Mouse (Mus musculus) layer of hippocampus, adult 8-10 months (tissue): Measurements from ENCODE around the gene Pipox. TPM values are rescaled to one million over a fixed set of nuclear protein-coding genes. Genes with fewer than 3 reads are reported as not detected.
A peak's percentile ranks its signal among the peaks of the same experiment; 100 is the strongest.

Source experiments
- DNase-seq, 2 experiments: peaks; one replicate each; pipeline ENCODE4 v3.0.0; 2022; ENCODE audit warnings: low spot score in 2 of 2
- total RNA-seq, 4 experiments: library from RNA; stranded (reverse); gene quantifications; 2 replicates each; pipeline ENCODE4 v1.2.4; 2022

Gene Pipox
- total RNA-seq, 4 experiments from 2014 or later = 1.8 to 3.4 (median 2.4) TPM

DNA sequence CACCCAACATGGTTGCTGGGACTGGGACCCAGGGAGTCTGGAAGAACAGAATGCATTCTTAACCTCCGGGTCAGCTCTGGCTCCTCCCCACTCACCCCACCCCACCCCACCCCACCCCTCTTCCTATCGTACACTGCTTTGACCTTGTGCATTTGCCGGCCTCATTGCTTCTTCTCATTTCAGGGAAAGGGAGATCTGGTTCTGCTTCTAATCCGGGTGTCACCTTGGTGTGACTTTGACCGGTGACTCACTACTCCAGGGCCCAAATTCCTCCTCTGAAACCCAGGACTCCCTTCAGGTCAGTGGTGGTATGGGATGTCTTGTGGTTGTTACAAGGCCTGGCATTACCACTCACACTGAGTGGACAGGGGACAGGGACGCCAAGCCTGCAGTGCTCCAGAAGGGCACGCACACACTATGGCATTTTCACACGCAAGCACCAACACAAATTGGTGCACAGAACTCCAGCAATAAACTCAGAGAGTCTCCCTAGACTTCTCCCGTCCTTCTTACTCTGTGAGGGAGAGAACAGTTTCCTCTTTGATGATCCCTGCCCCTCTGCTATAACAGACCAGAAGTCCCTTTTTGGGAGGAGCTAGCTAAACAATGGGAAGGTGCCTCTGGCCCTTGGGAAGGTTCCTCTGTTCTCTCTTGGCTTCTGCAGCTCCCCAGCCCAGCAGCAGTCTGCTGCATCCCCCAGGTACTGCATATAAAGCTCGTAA is 9.2 kb downstream of the Pipox start:
- no peak for DNase-seq

DNA sequence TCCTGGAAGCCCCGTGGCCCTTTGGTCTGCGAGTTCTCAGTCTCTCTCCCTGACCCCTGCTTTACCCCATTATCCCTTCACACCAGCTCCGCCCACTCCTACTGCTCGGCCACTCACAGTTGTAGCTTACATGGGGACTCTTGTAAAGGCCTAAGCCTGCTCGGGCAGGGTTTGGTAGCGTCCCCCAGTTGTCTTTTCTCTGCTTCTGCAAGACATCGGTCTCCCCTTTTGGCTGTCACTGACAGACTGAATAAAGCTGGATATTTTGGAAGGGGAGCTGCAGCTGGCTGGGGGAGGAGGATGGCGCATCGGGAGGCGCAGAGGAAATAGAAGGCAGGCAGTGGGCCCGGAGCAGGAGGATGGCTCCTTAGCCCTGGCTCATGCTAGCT is 17.1 kb downstream of the Pipox start:
- DNase-seq = no peak

DNA sequence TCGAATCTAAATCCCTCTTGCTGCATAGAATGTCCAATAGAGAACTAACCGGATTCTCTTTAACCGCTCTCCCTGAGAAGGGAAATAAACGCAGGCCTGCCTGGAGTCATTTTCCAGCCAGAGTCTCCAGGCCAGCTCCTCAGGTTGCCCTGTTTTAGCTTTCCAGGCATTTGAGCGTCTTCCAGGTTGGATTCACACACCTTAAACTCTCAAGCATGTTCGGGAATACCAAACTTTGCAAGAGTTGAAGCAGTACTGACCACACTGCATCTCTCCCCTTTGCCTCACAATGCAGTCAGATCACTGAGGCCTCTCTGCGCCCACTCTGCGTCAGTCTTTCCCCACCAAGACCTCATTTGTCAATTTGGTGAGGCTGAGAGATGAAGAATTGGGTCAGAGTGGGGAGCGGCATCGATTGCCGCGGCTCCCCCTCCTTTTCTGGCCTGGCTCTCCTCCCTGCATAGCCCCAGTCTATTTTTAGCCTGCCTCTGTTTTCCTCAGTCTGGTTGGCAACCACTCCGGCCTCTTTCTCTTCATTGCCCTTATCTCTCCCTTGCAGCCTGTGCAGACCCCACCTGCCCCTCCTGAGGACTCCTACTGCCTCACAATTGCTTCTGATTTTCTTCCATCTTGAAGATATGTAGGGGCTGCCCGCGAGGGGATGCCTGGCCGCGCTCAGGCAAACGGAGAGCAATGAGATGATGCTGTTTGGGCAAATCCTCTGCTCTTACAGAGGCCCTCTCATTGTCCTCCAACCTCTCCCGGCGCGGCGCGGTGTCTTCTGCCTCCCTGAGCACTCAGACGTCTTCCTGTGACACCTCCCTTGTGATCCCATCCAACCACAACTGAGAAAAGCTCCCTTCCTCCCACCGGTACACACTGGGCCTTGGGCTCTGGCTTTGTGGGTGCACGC is 17.8 kb downstream of the Pipox start:
- no peak for DNase-seq

DNA sequence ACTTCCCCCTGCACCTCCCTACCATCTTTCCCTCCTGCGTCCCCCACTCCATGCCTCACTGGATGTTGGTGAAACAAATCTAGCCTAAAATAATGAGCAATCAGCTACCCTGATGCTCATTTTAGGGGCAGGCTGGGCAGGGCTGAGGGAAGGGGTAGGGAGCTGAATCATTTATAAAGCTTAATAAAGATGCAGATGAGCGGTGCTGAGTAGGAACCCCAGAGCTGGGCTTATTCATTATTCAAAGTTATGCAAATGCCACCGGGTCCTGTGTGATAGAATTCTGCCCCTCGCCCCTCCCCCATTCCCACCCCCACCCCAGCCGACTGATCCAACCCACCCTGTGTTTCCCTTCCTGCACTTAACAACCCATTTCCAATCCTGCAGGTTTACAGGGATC is 18.6 kb downstream of the Pipox start:
- DNase-seq = no peak

DNA sequence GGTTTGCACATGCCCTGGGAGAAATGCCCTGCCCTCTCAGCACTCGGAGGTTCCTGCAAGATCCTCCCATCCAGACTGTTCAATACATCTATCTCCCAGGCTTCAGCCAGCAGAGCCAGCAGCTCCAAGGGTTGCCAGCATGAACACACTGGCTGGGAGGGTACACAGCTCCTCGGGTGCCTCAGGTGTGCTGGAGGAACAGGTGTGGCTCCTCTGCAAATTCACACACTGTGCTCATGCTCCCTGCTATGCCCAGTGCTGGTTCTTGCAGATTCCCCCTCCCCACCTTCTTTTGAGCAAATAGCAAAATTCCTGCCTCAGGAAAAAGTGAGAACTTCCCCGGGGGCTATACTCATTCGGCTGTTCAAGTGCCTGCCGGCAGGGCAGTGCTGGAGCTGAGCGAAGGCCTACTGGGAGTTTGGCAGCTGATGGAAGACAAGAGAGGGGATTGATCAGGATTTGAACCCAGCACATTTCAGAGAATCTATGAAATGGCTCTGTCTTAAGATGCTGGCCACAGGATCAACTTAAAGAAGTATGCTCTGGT is 19.1 kb downstream of the Pipox start:
- no peak for DNase-seq

DNA sequence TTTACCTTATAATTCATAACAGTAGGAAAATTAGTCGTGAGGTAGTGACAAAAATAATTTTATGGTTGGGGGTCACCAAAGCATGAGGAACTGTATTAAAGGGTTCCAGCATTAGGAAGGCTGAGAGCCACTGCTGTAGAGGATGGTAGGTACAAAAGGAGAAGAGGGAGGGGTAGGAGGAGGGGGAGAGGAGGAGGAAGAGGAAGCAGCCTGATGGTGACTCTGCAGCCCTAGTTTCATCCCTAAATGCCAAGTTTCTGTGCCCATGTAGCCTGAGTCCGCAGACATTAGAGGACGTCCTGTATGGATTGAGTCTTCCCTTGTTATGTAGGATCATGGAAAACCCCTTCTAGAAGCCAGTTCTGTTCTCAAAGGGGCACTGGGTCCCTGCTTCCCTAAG is 20.8 kb downstream of the Pipox start:
- DNase-seq = no peak

DNA sequence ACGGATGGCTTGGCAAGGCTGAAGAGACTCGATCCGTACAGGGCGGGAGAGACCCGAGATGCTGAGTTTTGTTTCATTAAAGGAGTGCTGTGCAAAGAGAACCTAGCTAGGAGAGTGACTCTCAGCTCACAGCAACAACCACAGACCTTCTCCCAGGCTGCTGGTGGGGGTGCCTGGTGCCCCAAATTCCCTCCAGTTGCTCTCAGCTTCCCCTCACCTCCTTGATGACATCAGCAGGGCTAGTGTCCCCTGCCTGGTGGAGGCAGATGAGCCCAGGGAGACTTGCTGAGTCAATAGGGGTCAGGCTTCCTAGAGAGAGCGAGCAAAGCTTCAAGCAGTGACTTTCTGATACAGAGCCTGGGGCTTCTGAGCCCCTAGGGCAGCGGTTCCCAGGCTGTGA is 21.2 kb downstream of the Pipox start:
- no peak for DNase-seq

DNA sequence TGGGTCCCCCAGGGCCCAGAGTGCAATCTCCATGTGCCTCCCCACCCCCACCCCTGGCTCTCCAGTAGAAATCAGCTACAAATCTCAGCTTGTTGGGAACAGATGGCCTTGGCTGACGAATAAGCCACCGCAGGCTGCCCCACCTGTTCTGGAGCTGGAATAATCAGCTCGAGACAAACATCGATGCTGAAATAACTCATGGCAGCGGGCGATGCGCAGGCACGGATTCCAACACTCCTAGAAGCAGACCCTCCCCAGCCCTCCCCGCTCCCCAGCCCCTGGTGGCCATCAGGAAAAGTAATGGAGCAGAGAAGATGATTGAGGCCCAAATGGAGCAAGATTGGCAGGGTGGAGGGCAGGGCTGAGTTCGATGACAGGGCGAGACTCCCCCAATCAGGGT is 21.7 kb downstream of the Pipox start:
- DNase-seq = peak; percentile 80 to 86

DNA sequence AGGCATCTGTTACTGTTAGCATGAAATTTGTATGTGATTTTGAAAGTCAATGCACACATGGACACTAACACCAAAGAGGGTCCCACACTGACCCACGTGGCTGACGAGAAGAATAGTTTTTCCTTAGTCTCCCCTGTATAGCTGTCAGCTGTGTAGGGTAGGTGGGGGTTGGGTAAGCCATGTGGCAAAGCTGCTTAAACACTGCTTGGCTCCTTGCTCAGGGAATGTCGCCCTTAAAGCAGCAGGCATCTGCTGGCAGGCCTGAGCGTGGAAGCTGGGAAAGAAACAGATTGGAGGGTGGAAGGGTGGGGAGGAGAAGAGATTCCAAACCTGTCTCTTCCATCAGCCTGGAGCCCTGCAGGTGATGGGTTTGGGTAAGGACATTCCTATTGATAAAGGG is 22.5 kb downstream of the Pipox start:
- DNase-seq = peak; percentile 79 to 80

DNA sequence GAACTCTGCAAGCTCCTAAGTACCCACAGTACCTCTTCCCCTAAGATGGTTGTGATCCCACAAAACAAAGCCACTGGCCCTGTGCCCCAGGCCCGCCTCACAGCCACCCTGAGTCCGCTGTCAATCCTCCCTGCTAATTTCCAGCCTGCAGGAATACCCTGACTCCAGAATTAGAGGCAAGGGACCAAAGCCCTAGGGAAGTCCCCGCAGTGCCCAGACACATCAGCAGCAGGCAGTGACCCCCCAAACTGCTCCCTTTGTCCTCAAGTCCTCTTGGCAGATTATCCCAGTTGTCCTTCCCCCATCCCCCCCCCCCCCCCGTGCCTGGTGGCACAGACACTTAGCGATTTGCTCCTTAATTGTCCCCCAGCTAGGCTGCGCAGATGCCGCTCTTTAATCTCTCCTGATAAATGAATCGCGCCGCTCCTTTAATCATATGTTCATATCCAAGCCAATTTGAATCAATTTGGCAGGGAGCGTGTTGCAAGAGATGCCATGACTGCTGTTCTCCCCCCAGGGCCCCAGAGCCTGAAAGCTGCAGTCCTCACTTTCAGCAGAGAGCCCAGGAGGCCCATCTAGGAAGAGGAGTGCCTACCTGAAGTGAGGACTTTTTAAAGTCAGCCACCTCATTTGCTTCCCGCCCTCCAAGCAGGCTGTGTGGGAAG is 26.3 kb downstream of the Pipox start:
- DNase-seq = no peak

DNA sequence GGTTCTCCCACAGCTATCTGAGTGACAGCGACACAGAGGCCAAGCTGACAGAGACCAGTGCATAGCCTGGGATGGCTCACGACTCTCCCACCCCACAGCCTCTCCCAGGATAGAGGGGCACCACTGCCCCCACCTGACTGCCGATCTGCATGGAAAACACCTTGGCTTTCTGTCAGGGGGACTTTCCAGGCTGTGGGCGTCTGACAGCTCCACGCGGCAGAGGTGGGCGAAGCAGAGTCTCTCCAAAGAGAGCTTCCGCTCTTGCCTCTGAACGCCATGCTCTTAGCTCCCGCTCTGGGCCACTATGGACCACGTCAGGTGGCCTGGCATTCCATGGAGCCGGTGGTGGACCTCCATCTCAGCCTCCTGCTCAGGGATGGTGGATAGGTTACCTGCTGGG is 29.1 kb downstream of the Pipox start:
- no peak for DNase-seq

DNA sequence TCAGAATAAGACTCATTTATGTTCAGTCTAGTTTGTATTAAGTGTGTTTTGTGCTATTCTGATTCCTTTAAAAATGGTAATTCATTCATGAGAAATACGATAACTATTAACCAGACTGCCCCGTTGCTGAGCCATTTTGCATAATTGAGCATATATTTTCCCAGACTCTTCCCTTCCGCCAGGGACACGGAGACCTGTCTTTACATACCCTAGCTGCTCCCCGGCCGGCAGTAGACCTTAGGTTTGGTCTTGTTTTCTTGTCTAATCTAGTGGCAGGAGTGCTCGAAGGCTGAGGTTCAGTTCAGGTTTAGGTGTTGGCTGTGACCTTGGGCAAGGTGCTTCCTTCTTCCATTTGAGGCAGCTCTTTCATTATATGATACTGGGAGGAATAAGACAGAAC is 31.0 kb downstream of the Pipox start:
- no peak for DNase-seq

DNA sequence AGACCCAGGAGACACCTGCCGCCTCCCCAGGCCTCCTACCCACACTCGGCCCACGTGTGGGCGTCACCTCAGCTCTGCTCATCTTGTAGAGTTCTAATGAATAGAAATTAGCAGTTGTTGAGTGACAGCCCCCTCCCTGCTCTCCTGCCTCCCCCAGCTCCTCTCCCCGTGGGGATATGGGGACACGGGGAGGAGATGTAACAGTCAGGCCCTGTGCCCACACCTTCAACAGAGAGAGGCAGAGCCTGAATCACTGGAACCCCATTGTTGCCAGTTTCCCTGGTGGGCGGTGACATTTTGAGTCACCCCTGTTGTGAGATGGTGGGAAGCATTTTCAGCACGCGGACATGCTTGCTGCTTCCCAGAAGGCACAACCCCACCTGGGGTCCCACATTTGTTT is 32.9 kb downstream of the Pipox start:
- no peak for DNase-seq

DNA sequence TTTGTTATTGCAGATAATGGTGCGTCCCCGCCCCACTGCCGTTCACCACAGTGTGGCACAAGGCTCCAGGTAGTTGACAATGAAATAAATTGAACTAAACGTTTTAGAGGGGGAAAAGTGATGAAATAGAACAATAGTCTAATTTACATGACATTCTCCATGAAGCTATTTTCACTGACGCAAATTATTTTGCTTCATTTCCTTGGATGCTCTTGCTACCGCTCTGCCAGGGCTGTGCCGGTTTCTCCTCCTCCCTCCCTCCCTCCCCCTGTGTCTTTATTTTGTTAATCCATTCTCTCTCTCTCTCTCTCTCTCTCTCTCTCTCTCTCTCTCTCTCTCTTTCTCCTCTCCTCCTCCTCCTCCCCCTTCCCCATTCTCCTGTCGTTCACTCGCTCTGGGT is 35.3 kb downstream of the Pipox start:
- no peak for DNase-seq

DNA sequence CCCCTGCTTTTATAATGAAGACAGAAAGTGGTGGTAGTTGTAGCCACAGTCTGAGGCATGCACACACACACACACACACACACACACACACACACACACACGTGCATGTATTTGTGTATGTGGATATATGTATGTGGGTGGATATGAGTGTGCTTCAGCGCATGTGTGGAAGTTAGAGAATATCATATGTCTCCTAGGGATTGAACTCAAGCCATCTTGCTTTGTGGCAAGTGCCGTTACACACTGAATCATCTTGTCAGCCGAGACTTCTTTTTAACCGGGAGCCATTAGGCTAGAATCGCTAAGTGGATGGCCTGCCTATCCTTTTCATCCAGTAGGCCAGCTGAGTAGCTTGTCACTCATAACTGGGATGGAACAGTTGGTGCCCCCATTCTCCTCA is 36.8 kb downstream of the Pipox start:
- no peak for DNase-seq

DNA sequence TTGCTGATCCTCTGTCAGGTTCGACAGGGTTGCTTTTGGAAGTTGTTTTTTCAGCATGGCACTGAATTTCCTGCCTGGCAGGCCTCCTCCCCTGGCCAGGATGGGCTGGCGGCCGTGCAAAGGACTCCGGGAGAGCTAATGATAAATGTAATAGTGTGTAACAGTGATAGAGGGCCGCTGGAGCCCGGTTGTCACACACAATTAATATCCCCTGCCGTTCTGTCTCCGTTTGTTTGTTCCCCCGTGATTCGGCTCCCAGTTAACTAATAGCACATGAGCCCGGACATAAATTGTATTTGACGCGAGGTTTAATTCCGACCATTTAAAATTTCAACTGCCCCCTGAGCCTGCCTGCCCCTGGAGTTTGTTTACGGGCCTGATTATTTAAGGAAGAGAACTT is 38.5 kb downstream of the Pipox start:
- no peak for DNase-seq

DNA sequence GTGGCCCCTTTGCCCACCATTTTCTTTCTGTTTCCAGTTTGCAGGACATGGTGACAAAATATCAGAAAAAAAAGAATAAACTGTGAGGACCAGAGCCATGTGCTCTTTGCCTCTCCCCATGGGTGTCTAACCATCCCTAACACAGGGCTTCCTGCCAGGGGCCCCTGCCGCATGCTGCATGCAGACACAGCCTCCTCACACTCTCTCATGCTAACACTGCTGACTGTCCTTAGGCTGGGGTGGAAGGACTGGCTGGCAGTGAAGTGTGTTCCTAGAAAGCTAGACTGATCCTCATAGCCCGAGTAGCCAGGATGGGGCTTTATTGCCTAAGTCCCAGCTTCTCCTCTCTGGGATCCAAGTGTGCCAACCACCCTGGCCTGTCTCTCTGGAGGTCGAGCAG is 39.3 kb downstream of the Pipox start:
- no peak for DNase-seq

DNA sequence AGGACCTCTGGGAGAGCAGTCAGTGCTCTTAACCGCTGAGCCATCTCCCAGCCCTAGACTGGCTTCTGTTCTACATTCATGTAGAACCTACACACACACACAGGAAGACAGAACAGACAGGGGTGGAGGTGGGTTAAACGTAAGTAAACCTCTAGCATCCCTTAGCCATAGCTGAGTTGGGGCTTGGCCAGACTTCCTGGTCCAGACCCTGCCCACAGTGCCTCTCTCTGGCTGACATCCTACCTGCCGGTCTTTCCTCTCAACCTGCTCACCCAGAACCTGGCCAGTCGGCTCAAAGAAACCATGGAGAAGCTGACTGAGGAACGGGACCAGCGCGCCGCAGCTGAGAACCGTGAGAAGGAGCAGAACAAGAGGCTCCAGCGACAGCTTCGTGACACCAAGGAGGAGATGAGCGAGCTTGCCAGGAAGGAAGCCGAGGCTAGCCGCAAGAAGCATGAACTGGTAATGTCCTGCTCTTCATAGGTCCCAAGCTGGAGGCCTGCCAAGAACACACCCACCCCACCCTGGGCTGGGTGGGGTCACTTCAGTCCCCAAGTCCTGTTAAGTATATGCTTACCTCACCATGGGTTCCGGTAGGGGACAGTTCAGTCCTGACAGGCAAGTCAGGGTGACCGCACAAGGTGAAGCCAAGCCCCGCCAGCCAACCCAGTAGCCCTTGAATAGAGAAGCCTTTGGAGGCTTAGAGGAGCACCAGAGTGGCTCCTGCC is 40.8 kb downstream of the Pipox start:
- DNase-seq = no peak

DNA sequence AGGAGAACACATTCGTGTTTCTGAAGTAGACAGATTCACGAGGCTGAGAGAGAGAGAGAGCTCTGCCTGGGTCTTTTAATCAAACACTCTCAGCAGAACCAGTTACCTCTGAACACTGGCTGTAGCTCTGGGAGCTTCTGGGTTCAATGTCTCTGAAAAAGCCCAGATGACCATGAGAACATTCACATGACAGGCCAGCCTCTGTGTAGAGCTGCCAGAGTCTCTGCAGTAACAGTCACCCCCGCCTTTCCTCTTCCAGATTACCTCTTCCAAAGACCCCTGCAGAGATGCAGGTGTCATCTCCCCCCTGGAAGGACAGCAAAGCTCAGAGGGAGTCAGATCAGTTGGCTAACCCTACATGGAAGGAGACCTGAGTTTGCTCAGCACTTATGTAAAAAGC is 41.7 kb downstream of the Pipox start:
- no peak for DNase-seq

DNA sequence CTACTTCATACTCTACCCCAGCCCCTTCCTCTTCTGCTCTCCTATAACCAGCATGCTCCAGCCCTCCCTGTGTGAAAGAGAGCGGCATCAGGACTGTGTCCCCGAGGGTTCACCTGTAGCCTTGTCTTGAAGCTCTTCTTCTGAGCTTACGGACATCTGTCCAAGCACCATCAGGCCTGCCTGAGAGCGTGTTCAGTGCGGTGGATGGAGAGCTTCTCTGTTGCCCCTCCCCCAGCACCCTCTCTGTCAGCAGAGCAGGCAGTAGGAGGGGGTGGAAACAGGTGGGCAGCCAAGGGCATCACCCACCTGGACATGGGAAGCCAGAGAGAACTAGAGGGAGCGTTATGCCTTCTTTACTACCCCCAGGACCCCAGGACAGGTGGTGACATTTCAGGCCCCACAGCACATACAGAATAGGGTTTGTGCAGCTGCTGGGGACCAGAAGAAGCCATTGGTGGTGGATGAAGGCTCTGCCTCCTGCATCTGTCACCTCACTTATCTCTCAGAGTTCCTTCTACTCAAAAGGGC is 42.3 kb downstream of the Pipox start:
- DNase-seq = no peak
